Mouse (Mus musculus): Measurements from ENCODE around the gene Dhx58. TPM values are rescaled to one million over a fixed set of nuclear protein-coding genes. Genes with fewer than 3 reads are reported as not detected.

The Dhx58 gene
- total RNA-seq, 2 experiments from 2014 or later, result 3.4 to 3.5 TPM

DNA sequence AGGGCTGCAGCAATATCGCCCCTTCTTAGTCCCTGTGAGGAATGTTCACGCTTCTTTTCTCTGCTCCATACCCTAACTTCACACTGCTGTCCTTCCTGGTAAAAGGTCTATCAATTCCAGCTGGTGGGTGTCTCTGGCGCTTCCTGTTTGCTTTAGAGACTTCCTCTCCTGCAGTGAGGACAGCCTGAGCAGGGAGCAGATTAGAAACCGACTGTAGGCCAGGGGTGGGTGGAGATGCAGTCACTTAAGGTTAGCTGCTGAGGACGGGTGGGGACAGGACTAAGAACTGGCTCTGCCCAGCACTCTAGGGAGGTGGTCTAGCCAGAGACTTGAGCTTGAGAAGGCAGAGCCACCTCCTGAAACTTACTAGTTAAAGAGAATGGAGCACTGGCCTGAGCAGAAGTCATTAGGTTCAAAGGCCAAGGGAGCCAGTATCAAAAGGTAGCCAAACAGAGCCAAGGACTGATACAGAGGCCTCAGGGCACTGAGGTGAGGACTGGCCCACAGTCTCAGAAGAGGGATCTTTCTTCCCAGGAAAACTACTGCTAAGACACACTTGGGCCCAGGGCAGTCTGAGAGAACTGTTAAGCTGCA, 20.9 kb upstream of the Dhx58 start:
- no peak for DNase-seq
- intact Hi-C loops (cut with DNase I), result no loop called here

GRCm38 (mm10) chr11:100722493-100723028, 18.5 kb upstream of the Dhx58 start:
- intact Hi-C loops (cut with DNase I), result no loop called here
- no peak for DNase-seq

GRCm38 (mm10) chr11:100721776-100722492, 17.9 kb upstream of the Dhx58 start:
- intact Hi-C loops (cut with DNase I), result no loop called here
- DNase-seq, result no peak

- intact Hi-C loops (cut with DNase I), result no loop called here
- DNase-seq, result no peak
Observed at GRCm38 (mm10) chr11:100721254-100721653, 17.2 kb upstream of the Dhx58 start.

DNA sequence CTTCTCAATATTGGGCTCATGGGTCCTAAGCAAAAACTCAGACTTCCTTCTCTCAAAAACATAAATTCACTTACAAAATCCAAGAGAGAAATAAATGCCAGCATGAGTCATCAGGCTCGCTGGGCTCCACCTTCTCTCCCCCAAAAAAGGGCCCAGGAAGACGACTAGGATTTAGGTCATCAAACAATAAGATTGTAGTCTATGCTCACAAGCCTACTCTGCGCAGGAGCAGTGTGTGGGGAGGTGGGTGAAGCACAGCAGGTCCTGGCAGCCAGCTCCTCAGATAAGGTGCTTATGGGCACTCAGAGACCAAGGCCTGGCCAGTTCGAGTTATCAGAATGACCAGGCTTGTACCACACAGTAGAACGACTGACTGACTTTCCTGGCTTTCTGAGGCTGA, 16.3 kb upstream of the Dhx58 start:
- intact Hi-C loops (cut with DNase I), result no loop called here
- DNase-seq, result no peak

- intact Hi-C loops (cut with DNase I), result no loop called here
- no peak for DNase-seq
Observed at GRCm38 (mm10) chr11:100719893-100720292, 15.8 kb upstream of the Dhx58 start.

- intact Hi-C loops (cut with DNase I), result no loop called here
- DNase-seq, result no peak
Observed at GRCm38 (mm10) chr11:100719312-100719711, 15.2 kb upstream of the Dhx58 start.

GRCm38 (mm10) chr11:100718866-100719265, 14.8 kb upstream of the Dhx58 start:
- DNase-seq, result no peak
- intact Hi-C loops (cut with DNase I), result no loop called here

DNA sequence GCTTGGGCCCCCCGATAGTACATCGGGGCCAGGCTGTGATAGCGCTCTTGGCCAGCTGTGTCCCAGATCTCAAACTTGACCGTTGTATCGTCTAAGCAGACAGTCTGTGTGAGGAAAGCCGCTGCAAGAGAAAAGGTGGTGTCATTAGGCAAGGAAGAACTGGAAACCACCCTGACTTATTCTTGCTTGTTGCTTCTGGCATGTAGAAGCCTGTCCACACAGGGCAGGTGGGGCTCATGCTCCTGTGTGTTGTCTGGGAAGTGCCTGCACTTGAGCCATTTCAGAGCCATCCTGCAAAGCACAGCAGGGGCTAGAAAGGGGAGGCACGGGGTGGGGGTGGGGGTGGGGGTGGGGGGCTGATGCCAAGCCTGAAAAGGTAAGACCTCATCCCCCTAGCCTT, 14.4 kb upstream of the Dhx58 start:
- DNase-seq, result no peak
- intact Hi-C loops (cut with DNase I), result no loop called here

GRCm38 (mm10) chr11:100716649-100717048, 12.6 kb upstream of the Dhx58 start:
- intact Hi-C loops (cut with DNase I), result no loop called here
- DNase-seq, result no peak

DNA sequence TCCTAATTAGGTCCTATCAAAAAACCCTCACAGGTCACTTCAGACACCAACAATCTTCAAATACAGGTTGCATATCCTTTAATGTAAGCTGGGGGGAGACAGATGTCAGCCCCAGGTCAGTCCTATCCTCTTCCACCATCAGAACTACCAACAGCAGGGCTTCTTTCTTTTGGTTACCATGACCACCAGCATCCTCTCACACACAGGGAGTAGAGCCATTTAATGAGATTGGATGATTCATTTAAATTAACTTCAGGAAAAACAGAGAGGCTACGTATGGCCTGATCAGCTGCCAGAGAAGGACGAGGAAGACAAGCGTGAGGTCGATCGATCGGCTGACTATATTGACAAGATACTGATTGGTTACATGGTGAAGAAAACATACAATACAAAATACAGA, 10.9 kb upstream of the Dhx58 start:
- intact Hi-C loops (cut with DNase I), result loop anchor here (5.0 kb wide), 1 partner anchor 242 kb away; no protein-coding TSS in a partner anchor
- no peak for DNase-seq

DNA sequence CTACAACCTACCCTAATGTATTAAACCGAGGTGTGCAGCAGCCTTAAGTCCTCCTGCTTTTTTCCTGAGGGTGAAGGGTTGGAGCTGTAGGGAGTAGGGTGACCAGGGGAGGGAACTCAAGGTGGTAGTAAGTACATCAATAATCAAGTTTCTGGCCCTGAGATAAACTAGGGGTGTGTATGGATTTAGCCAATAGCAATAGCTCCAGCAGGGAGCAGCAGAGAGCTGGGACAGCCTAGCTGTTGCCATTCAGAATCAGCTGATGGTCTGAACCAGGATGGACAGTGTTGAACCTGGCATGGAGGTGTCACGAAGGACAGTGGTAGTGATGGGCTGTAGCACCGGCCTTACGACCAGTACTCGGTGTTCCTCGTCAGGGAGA, 10.5 kb upstream of the Dhx58 start:
- intact Hi-C loops (cut with DNase I), result loop anchor here (5.0 kb wide), 1 partner anchor 243 kb away; no protein-coding TSS in a partner anchor

DNA sequence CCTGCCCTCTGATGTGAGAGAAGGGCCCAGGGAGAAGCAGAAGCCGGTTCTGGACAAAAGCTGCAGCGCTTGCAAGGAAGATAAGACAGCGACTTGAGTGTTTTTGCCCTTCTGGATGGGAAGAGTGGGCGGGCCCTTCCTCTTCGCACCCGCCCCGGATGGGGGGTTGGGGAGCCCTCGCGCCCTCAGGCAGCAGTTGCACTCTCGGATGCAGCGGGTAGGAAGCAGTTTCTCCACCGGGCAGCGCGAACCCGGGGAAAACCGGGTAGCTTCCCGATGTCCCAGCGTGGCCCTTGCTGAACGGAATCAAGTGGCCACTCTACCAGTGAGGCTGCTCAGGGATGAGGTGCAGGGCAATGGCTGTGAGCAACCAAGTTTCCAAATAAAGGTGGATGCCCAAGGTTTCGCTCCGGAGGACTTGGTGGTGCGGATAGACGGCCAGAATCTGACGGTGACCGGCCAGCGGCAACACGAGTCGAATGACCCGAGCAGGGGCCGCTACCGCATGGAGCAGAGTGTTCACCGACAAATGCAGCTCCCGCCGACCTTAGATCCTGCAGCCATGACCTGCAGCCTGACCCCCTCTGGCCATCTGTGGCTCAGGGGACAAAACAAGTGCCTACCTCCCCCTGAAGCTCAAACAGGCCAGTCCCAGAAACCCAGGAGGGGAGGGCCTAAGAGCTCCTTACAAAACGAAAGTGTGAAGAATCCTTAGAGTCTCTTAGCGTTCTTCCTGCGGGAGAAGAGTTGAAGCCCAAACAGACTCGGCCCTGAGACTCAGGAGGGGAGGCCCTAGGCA, 9.9 kb upstream of the Dhx58 start, which contains the start of gene Hspb9:
Gene Hspb9, plus strand, starts transcription at position 116 of the 799 bp plus-strand sequence.
- intact Hi-C loops (cut with DNase I), result loop anchor here (5.0 kb wide), 1 partner anchor 243 kb away; no protein-coding TSS in a partner anchor

More for the DNA sequence above, 10.5 kb upstream of the Dhx58 start:
- DNase-seq, result peak; percentile 87

DNA sequence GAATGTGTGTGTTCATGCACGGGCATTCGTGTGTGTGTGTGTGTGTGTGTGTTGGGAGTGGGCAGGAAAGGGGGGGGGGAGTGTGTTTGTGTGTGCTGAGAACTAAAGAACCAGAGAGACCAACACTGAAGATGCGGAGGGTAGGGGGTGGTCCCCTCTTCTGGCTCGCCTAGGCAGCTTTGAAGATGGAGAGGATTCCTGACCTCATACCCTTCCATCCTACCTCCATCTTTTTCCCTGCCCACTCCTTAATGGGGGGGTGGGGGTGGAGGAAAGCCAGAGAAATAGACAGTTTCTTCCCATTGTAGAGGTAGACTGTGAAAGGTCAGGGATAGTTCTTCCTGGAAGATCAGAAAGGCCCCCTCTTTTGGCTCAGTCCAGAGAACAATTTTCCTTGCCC, 9.1 kb upstream of the Dhx58 start:
- intact Hi-C loops (cut with DNase I), result loop anchor here (5.0 kb wide), 1 partner anchor 244 kb away; no protein-coding TSS in a partner anchor
- no peak for DNase-seq

More for the DNA sequence above, 9.9 kb upstream of the Dhx58 start, which contains the start of gene Hspb9:
- DNase-seq, result peak; percentile 31

DNA sequence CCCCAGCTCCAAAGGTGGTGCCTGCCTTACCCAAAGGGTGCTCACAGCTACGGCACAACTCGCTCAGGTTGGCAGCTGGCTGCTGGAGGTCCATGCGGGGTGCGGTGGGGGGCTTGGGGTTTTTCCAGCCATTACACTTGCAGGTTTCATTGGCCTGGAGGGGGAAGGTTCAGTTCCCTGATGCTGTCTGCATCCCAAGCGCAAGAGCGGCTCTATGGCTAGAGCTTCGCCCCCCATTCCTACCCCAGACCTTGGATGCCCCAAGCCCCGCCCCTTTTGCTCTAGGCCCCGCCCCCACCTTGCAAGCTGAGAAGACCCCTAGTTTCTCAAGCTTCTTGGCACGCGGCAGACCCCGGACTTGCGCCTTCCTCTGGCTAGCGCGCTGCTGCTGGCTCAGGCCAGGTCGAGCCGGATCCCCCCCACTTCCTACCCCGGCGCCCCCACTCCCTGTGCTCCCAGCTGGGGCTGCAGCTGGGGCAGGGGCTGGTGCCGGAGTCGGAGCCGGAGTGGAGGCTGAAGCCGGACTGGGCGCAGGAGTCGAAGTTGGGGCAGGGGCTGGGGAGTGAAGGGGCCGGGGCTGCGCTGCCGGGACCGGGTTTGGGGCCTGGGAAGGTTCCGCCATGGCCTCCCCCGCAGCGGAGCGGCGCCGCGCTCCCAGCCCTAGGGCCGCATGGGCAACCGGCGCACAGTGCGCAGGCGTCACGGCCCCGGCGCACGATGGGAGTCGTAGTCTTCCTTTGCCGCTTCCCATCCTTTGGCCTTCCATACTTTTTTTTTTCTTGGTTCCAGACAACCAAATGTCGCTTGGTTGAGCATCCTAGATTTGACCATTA, 7.9 kb upstream of the Dhx58 start, which contains the start of gene Kat2a:
Gene Kat2a, minus strand, starts transcription at position 683 of the 833 bp plus-strand sequence.
- peak; percentile 87 for DNase-seq
- intact Hi-C loops (cut with DNase I), result loop anchor here (5.0 kb wide), 1 partner anchor 245 kb away; no protein-coding TSS in a partner anchor

DNA sequence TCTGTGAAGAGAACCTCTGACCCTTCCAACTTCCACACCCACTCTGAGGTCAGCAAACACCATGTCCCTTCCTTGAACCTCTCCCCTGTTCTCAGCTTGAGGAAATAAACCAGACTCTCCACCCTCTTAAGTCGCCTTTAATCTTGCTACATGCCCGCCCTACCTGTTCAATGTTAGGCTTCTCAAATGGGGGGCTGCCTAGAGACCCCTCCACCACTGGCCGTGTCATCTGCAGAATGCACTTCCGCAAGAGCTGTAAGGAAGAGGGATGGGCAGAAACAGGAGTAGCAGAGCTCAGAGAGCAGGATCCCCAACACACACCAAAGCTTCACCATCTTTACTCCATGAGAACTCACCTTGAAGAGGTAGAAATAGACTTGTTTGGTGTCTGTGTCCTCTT, 6.9 kb upstream of the Dhx58 start:
- DNase-seq, result no peak
- intact Hi-C loops (cut with DNase I), result loop anchor here (5.0 kb wide), 1 partner anchor 246 kb away; no protein-coding TSS in a partner anchor

DNA sequence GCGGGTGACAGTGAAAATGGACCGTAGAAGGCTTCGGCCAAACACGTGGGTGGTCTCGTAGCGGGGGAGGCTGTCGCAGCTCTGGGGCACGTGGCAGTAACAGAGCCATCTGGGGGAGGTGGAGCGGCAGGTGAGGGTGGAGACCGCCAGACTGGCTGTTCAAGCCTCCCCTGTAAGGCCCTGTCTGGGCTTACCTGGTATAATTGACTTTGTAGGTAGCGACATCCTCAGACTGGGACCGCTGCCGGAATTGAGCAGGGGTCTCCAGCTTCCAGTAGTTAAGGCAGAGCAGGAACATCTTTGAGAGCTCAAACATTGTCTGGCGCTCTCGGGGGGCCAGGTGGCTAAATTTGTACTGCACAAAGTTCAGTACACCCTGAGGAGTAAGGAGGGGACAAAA, 6.5 kb upstream of the Dhx58 start:
- DNase-seq, result no peak
- intact Hi-C loops (cut with DNase I), result loop anchor here (5.0 kb wide), 1 partner anchor 247 kb away; no protein-coding TSS in a partner anchor

GRCm38 (mm10) chr11:100709201-100709810, 5.2 kb upstream of the Dhx58 start:
- no peak for DNase-seq
- intact Hi-C loops (cut with DNase I), result no loop called here

DNA sequence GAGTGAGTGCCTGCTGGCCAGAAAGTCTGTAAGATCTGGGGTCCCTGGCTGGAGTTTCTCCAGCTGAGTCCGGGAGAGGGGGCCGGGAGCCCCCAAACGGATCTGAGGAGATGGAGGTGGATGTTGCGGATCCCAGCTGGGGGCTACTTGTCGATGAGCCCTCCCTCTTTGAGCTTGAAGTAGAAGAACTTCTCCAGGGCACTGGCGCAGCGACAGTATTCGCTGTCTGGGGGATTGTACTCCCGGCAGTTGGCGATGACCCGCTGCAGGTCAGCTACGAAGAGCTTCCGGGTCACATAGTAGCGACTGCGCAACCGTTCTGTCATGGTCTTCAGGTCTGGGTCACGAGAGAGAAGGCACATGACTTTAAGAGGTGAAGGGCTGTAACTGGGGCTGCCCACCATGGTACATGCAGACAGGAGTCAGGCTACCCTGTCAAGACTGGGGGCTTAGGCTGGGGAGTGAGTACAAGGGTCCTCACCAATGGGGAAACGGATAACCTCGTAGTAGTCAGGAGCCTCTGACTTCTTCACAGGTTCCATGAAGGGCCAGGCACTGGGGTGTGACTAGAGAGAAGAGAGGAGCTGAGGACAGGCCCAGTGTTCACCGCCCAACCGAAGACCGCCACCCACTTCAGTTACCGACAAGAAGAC, 1.1 kb upstream of the Dhx58 start:
- intact Hi-C loops (cut with DNase I), result no loop called here
- no peak for DNase-seq

Data from left cerebral cortex, postnatal 4 days (tissue).